ENCODE assay signal across 9 mouse cellular contexts in the genomic region with DNA sequence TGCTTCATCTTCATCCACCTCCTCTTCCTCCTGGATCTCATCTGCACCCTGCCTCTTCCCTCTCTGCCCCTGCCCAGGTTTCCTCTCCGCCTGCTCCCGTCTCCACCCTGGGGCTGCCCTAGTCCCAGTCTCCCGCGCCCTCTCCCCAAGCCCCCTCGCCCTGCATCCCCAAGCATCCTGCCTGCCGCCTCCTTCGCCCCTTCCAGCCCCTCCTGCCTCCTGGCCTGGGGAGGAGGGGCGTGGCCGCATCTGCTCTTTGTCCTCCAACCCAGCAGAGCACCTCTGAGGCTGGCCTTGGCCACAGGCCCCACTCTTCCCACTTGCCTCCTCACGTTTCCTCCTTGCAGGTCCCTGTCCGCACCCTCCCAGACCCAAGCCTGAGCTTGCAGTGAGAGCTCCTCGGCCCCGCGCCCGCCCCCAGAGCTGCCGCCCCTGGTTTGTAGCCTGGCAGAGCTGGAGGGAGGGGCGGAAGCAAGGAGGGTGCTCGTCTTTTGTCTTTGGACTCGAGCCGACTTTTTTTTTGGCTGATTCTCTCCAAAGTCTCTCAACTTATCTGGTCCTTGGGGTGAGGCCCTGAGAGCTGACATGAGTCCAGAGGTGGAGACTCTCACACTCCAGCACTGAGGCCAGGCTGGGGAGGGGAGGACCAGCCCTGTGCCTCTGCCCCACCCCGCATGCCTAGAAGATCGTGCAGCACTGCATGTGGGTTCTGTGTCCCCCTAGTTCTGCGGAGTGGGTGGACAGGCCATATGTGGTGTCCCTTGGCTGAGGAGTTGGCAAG. TPM values are rescaled to one million over a fixed set of nuclear protein-coding genes. Genes with fewer than 3 reads are reported as not detected.
DNase-seq lines count a peak whose midpoint lies in the region; ATAC-seq and TF ChIP-seq lines count a peak whose summit lies in the region.
"Had no signal": no experiment of that assay in that cellular context is flagged by ENCODE, and none has a peak within 500 bp of the region (broad histone marks: within the 10 kb centered on the region; RNA-seq: fewer than 3 reads in every experiment).

No protein-coding gene starts in this region.

- H3K4me3 ChIP-seq in kidney, adult 2 months (ENCODE audit: insufficient read depth, low read depth, low read length), result no peak overlapping the region
- no peak overlapping the region for H3K4me3 ChIP-seq in hindbrain, embryonic 14.5 days (replicated peaks; ENCODE audit: low read length)
- no peak overlapping the region for H3K4me3 ChIP-seq in liver, embryonic 13.5 days (replicated peaks)
- no peak overlapping the region for H3K4me3 ChIP-seq in neural tube, embryonic 14.5 days (ENCODE audit: low read depth, low read length)

- DNase-seq in kidney, adult 2 months, result peak; percentile 44
- no peak for DNase-seq in kidney, adult 8-10 months
- peak; percentile 44 to 61 for DNase-seq in cerebellum, adult 18-20 months
- peak; percentile 73 to 78 for DNase-seq in frontal cortex, postnatal 36 days (ENCODE audit: low spot score in 2 of 2)
- no peak for DNase-seq in hindbrain, embryonic 14.5 days (ENCODE audit: low spot score)
- no peak for DNase-seq in liver, embryonic 13.5 days

- H3K27ac ChIP-seq in kidney, adult 2 months (ENCODE audit: insufficient read depth, low read depth, low read length), result no peak overlapping the region
- H3K27ac ChIP-seq in hindbrain, embryonic 14.5 days, result peak overlapping the region; percentile 43; the same call in 1 of the 2 replicates
- H3K27ac ChIP-seq in liver, embryonic 13.5 days, result peak overlapping the region; percentile 59
- peak overlapping the region; percentile 57; the same call in 1 of the 2 replicates for H3K27ac ChIP-seq in neural tube, embryonic 14.5 days (ENCODE audit: low read depth, low read length)

- H3K36me3 ChIP-seq in kidney, adult 2 months (ENCODE audit: control insufficient read depth, insufficient read depth, low read length), result no peaks in the 10 kb centered on the region
- peaks cover 32% of the 10 kb centered on the region for H3K36me3 ChIP-seq in hindbrain, embryonic 14.5 days (replicated peaks; ENCODE audit: control insufficient read depth, insufficient read depth)
- peaks cover 6% of the 10 kb centered on the region; the same call in 1 of the 2 replicates for H3K36me3 ChIP-seq in liver, embryonic 13.5 days
- peaks cover 15% of the 10 kb centered on the region for H3K36me3 ChIP-seq in neural tube, embryonic 14.5 days (ENCODE audit: control insufficient read depth, insufficient read depth, low read length)

- 0 out of 2 replicates have a peak overlapping the region, but pooled peaks have one; percentile 8 for H3K9ac ChIP-seq in hindbrain, embryonic 14.5 days
- H3K9ac ChIP-seq in liver, embryonic 13.5 days, result no peak overlapping the region
- 0 out of 2 replicates have a peak overlapping the region, but pooled peaks have one; percentile 32 for H3K9ac ChIP-seq in neural tube, embryonic 14.5 days (replicated peaks; ENCODE audit: low read depth, low read length)

- no peaks in the 10 kb centered on the region for H3K4me1 ChIP-seq in kidney, adult 2 months (ENCODE audit: control insufficient read depth, insufficient read depth, low read length)
- peaks cover 14% of the 10 kb centered on the region; the same call in 1 of the 2 replicates for H3K4me1 ChIP-seq in hindbrain, embryonic 14.5 days (replicated peaks; ENCODE audit: control insufficient read depth, insufficient read depth, low read length)
- peaks cover 26% of the 10 kb centered on the region for H3K4me1 ChIP-seq in liver, embryonic 13.5 days (replicated peaks)
- peaks cover 16% of the 10 kb centered on the region for H3K4me1 ChIP-seq in neural tube, embryonic 14.5 days (ENCODE audit: control insufficient read depth, insufficient read depth, low read length)

- no peak for TF ChIP-seq POLR2A in kidney, adult 2 months (IDR thresholded peaks at IDR 0.05; ENCODE audit: low read depth, low read length)

- WGBS in kidney, adult 2 months, result 45% methylated on average over 23 of the region's 23 CpGs
- WGBS in hindbrain, embryonic 14.5 days, result 20% methylated on average over 23 of the region's 23 CpGs
- 43% methylated on average over 23 of the region's 23 CpGs for WGBS in liver, embryonic 13.5 days (ENCODE audit: insufficient replicate concordance)
- 20% methylated on average over 23 of the region's 23 CpGs for WGBS in neural tube, embryonic 14.5 days

- H3K27me3 ChIP-seq in kidney, adult 2 months (replicated peaks; ENCODE audit: control insufficient read depth, insufficient read depth, low read length), result no peaks in the 10 kb centered on the region
- no peaks in the 10 kb centered on the region for H3K27me3 ChIP-seq in hindbrain, embryonic 14.5 days (ENCODE audit: control insufficient read depth, insufficient read depth, low read length)
- peaks cover 42% of the 10 kb centered on the region for H3K27me3 ChIP-seq in liver, embryonic 13.5 days
- H3K27me3 ChIP-seq in neural tube, embryonic 14.5 days (ENCODE audit: control insufficient read depth, insufficient read depth, low read length), result no peaks in the 10 kb centered on the region

- H3K9me3 ChIP-seq in hindbrain, embryonic 14.5 days (ENCODE audit: control insufficient read depth, low read length), result no peaks in the 10 kb centered on the region
- no peaks in the 10 kb centered on the region for H3K9me3 ChIP-seq in liver, embryonic 13.5 days (replicated peaks)
- no peaks in the 10 kb centered on the region for H3K9me3 ChIP-seq in neural tube, embryonic 14.5 days (ENCODE audit: control insufficient read depth, low read length)

- TF ChIP-seq CTCF in kidney, adult 2 months (conservative IDR thresholded peaks at IDR 0.05; ENCODE audit: insufficient read depth, insufficient read length, low read depth, low read length), result no peak

- peak overlapping the region; percentile 44 for H3K4me2 ChIP-seq in hindbrain, embryonic 14.5 days (replicated peaks)
- peak overlapping the region; percentile 54 for H3K4me2 ChIP-seq in liver, embryonic 13.5 days
- peak overlapping the region; percentile 42 for H3K4me2 ChIP-seq in neural tube, embryonic 14.5 days (ENCODE audit: low read depth, low read length)

- ATAC-seq in hindbrain, embryonic 14.5 days (ENCODE audit: low FRiP score), result no peak
- no peak; the same call in 1 of the 2 replicates for ATAC-seq in liver, embryonic 13.5 days (ENCODE audit: low read depth)
- peak; percentile 1; the same call in 1 of the 2 replicates for ATAC-seq in neural tube, embryonic 14.5 days (ENCODE audit: low read depth)
- ATAC-seq in erythroid progenitor cell, adult 5-6 weeks (replicated peaks; ENCODE audit: low FRiP score, poor library complexity, severe bottlenecking), result no peak

RNA-seq across cellular contexts. Expression of a gene that starts 9.1 kb away (rescaled TPM):
- polyA plus RNA-seq in kidney, adult 2 months (2012; rRNA removed), result 163 and 184 TPM in 2 replicates
- 134 and 141 TPM in 2 replicates for polyA plus RNA-seq in hindbrain, embryonic 14.5 days (2014; fragmentation: Nextera tagmentation; extraction: Ambion mirVana)
- polyA plus RNA-seq in liver, embryonic 13.5 days (2015; fragmentation: Nextera tagmentation; extraction: Ambion mirVana), result 4.7 and 5.1 TPM in 2 replicates
- 141 and 157 TPM in 2 replicates for polyA plus RNA-seq in neural tube, embryonic 14.5 days (2014; fragmentation: Nextera tagmentation; extraction: Ambion mirVana)
- 2.2 and 14.7 TPM in 2 replicates for total RNA-seq in erythroid progenitor cell, adult 5-6 weeks (2015; ENCODE audit: low replicate concordance)
- not detected in 2 replicates for total RNA-seq in erythroid progenitor cell, adult 5-6 weeks (2017; ENCODE audit: low replicate concordance)

RNA-seq across cellular contexts. Expression of a gene that starts 31.0 kb away (rescaled TPM):
- polyA plus RNA-seq in kidney, adult 2 months (2012; rRNA removed), result 2.7 and 5.7 TPM in 2 replicates
- polyA plus RNA-seq in hindbrain, embryonic 14.5 days (2014; fragmentation: Nextera tagmentation; extraction: Ambion mirVana), result 0.48 and 1.1 TPM in 2 replicates
- 7.8 and 9.5 TPM in 2 replicates for polyA plus RNA-seq in liver, embryonic 13.5 days (2015; fragmentation: Nextera tagmentation; extraction: Ambion mirVana)
- 0.78 TPM in 1 of 2 replicates, not detected in the other for polyA plus RNA-seq in neural tube, embryonic 14.5 days (2014; fragmentation: Nextera tagmentation; extraction: Ambion mirVana)
- not detected in 2 replicates for total RNA-seq in erythroid progenitor cell, adult 5-6 weeks (2015; ENCODE audit: low replicate concordance)
- total RNA-seq in erythroid progenitor cell, adult 5-6 weeks (2017; ENCODE audit: low replicate concordance), result 0.26 TPM in 1 of 2 replicates, not detected in the other
- total RNA-seq: hematopoietic stem cell, adult 5-6 weeks had no signal

RNA-seq across cellular contexts. Expression of a gene that starts 31.2 kb away (rescaled TPM):
- polyA plus RNA-seq in kidney, adult 2 months (2012; rRNA removed), result 270 and 419 TPM in 2 replicates
- polyA plus RNA-seq in hindbrain, embryonic 14.5 days (2014; fragmentation: Nextera tagmentation; extraction: Ambion mirVana), result 3.2 and 4.2 TPM in 2 replicates
- 3.8 and 4.2 TPM in 2 replicates for polyA plus RNA-seq in liver, embryonic 13.5 days (2015; fragmentation: Nextera tagmentation; extraction: Ambion mirVana)
- polyA plus RNA-seq in neural tube, embryonic 14.5 days (2014; fragmentation: Nextera tagmentation; extraction: Ambion mirVana), result 3.7 and 4.2 TPM in 2 replicates
- total RNA-seq in erythroid progenitor cell, adult 5-6 weeks (2015; ENCODE audit: low replicate concordance), result 32.8 and 35.2 TPM in 2 replicates
- total RNA-seq in erythroid progenitor cell, adult 5-6 weeks (2017; ENCODE audit: low replicate concordance), result 45.6 and 67.9 TPM in 2 replicates

RNA-seq across cellular contexts. Expression of a gene that starts 31.7 kb away (rescaled TPM):
- polyA plus RNA-seq in kidney, adult 2 months (2012; rRNA removed), result 151 and 161 TPM in 2 replicates
- 21.4 and 23.7 TPM in 2 replicates for polyA plus RNA-seq in hindbrain, embryonic 14.5 days (2014; fragmentation: Nextera tagmentation; extraction: Ambion mirVana)
- 105 and 109 TPM in 2 replicates for polyA plus RNA-seq in liver, embryonic 13.5 days (2015; fragmentation: Nextera tagmentation; extraction: Ambion mirVana)
- polyA plus RNA-seq in neural tube, embryonic 14.5 days (2014; fragmentation: Nextera tagmentation; extraction: Ambion mirVana), result 16.0 and 20.3 TPM in 2 replicates
- total RNA-seq in erythroid progenitor cell, adult 5-6 weeks (2015; ENCODE audit: low replicate concordance), result 29.3 and 42.2 TPM in 2 replicates
- total RNA-seq in erythroid progenitor cell, adult 5-6 weeks (2017; ENCODE audit: low replicate concordance), result 15.8 and 20.8 TPM in 2 replicates

RNA-seq across cellular contexts. Expression of a gene that starts 41.7 kb away (rescaled TPM):
- polyA plus RNA-seq in kidney, adult 2 months (2012; rRNA removed), result 0.41 and 0.48 TPM in 2 replicates
- not detected in 2 replicates for polyA plus RNA-seq in hindbrain, embryonic 14.5 days (2014; fragmentation: Nextera tagmentation; extraction: Ambion mirVana)
- polyA plus RNA-seq in liver, embryonic 13.5 days (2015; fragmentation: Nextera tagmentation; extraction: Ambion mirVana), result not detected in 2 replicates
- not detected in 2 replicates for polyA plus RNA-seq in neural tube, embryonic 14.5 days (2014; fragmentation: Nextera tagmentation; extraction: Ambion mirVana)
- total RNA-seq in erythroid progenitor cell, adult 5-6 weeks (2015; ENCODE audit: low replicate concordance), result not detected in 2 replicates
- not detected in 2 replicates for total RNA-seq in erythroid progenitor cell, adult 5-6 weeks (2017; ENCODE audit: low replicate concordance)
- total RNA-seq: hematopoietic stem cell, adult 5-6 weeks had no signal

Comparison
In these comparisons a context has a peak if more than half of its experiments do, and no peak if none do; other contexts are left out.
1. DNase-seq: peak in kidney, adult 2 months (single experiment), cerebellum, adult 18-20 months (2 of 2) and frontal cortex, postnatal 36 days (2 of 2); none in kidney, adult 8-10 months (0 of 2), hindbrain, embryonic 14.5 days (single experiment) and liver, embryonic 13.5 days (single experiment).
2. RNA of a gene that starts 9.1 kb away (polyA plus RNA-seq): 163 to 184 TPM in kidney, adult 2 months, 141 to 157 TPM in neural tube, embryonic 14.5 days and 134 to 141 TPM in hindbrain, embryonic 14.5 days; 4.7 to 5.1 TPM in liver, embryonic 13.5 days; every median in the first group is over 10 times any median in the second.
3. RNA of a gene that starts 31.2 kb away (polyA plus RNA-seq): 270 to 419 TPM in kidney, adult 2 months; 3.7 to 4.2 TPM in neural tube, embryonic 14.5 days, 3.8 to 4.2 TPM in liver, embryonic 13.5 days and 3.2 to 4.2 TPM in hindbrain, embryonic 14.5 days; every median in the first group is over 10 times any median in the second.
4. Peak in every context shown above with its lines, with median percentiles within 50 percentile points of each other: H3K4me2 ChIP-seq.